Mouse (Mus musculus): ENCODE data around the gene Fnip2.

DNA sequence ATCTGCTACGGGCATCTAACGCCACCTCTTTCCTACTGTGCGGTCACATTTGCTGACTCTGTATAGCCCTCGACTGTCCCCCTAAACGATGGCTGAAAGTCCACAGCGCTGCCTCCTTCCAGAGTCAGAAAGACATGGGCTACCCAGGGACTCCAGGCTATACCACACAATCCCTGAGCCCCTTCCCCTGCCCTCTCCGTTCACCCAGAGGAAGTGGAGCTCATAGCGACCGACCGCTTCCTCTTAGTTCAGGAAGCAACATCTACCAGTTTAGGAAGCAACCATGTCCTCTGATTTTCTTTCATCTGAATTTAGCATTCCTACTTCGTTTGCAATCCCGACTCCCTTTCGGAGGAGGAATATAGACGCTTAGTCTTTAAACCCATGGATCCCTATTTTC, 148.7 kb downstream of the Fnip2 start:
- TF ChIP-seq MYOD1 (IDR thresholded peaks at IDR 0.05; ENCODE audit: control insufficient read depth in 1 of 3, insufficient read length in 2 of 3, low read depth in 2 of 3) (no peak), E2F4 (IDR thresholded peaks at IDR 0.05; ENCODE audit: insufficient read depth) (no peak), REST (IDR thresholded peaks at IDR 0.05; ENCODE audit: insufficient read depth, insufficient read length) (no peak), CEBPB (IDR thresholded peaks at IDR 0.05; ENCODE audit: insufficient read depth, poor library complexity, severe bottlenecking) (no peak), MYOG (IDR thresholded peaks at IDR 0.05; ENCODE audit: control insufficient read depth in 1 of 3, insufficient read depth in 1 of 3, insufficient read length in 2 of 3, low read depth in 2 of 3) (no peak), POLR2A (IDR thresholded peaks at IDR 0.05; ENCODE audit: insufficient read length, low read depth) (no peak), USF1 (IDR thresholded peaks at IDR 0.05; ENCODE audit: low read depth) (no peak), MAX (IDR thresholded peaks at IDR 0.05; ENCODE audit: low read depth) (no peak), POLR2AphosphoS2 (IDR thresholded peaks at IDR 0.05; ENCODE audit: insufficient read length, low read depth) (no peak)

Measured in myocyte (in vitro differentiated cells).